Mouse (Mus musculus): ENCODE data around the gene Dap. TPM values are rescaled to one million over a fixed set of nuclear protein-coding genes. Genes with fewer than 3 reads are reported as not detected.

Gene Dap
- 90.1 and 96.5 TPM in 2 replicates for polyA plus RNA-seq (2012; rRNA removed)
- polyA plus RNA-seq (2014; fragmentation: Nextera tagmentation; extraction: Ambion mirVana) = 113 and 116 TPM in 2 replicates

DNA sequence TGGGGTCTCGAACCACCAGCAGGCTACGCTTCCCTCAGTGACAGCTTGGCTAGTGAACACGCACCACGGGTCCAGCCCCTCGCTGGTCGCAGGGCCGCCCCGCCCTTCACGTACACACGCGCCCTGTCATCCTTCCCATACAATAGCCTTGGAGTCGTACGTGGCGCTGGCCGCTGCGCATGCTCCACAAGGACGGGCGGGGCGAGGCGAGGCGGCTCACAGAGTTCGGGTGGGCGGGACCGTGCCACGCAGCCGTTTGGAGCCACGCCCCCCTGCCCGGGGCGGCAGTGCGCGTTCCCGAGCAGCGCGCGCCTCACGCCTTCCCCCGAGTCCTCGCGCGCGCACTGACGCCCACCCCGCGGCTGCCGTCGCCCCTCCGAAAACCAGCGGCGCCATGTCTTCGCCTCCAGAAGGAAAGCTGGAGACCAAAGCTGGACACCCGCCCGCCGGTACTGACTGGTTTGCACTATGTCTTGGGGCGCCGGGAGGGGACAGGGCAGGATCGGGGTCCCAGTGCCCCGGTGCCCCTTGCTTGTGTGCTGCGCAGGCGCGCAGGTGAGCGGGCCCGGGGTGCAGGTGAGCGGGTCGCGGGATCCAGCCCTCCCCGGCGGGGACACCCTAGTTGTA lies at the start of gene Dap:
Dap (plus strand) TSS at position 180 of the 627 bp plus-strand sequence.
- peak within 1 kb of the TSS; percentile 61 for H3K27ac ChIP-seq (replicated peaks; ENCODE audit: low read depth, low read length)
- peak within 1 kb of the TSS; percentile 83 for H3K9ac ChIP-seq (ENCODE audit: low read depth, low read length, severe bottlenecking)
- H3K36me3 ChIP-seq (ENCODE audit: control insufficient read depth, insufficient read depth, low read length) = no peaks in the 10 kb centered on the region
- ATAC-seq (ENCODE audit: low FRiP score, low read depth) (peak; percentile 99), DNase-seq (ENCODE audit: low spot score) (peak; percentile 94)
- no peak; the same call in 1 of the 2 replicates for TF ChIP-seq POLR2A (IDR thresholded peaks at IDR 0.05; ENCODE audit: borderline replicate concordance, extremely low read depth, insufficient read depth, insufficient read length)
- no peaks in the 10 kb centered on the region for H3K27me3 ChIP-seq (ENCODE audit: control insufficient read depth, insufficient read depth, low read length)
- 1% methylated on average over 55 of the region's 67 CpGs for WGBS
- peaks cover 10% of the 10 kb centered on the region; the same call in 1 of the 2 replicates for H3K4me1 ChIP-seq (ENCODE audit: control insufficient read depth, insufficient read depth, low read length)
- peak within 1 kb of the TSS; percentile 59 for H3K4me3 ChIP-seq (replicated peaks; ENCODE audit: low read length)
- peak within 1 kb of the TSS; percentile 50 for H3K4me2 ChIP-seq (replicated peaks; ENCODE audit: low read depth, low read length, severe bottlenecking)
- H3K9me3 ChIP-seq (ENCODE audit: control insufficient read depth, low read length) = no peaks in the 10 kb centered on the region

DNA sequence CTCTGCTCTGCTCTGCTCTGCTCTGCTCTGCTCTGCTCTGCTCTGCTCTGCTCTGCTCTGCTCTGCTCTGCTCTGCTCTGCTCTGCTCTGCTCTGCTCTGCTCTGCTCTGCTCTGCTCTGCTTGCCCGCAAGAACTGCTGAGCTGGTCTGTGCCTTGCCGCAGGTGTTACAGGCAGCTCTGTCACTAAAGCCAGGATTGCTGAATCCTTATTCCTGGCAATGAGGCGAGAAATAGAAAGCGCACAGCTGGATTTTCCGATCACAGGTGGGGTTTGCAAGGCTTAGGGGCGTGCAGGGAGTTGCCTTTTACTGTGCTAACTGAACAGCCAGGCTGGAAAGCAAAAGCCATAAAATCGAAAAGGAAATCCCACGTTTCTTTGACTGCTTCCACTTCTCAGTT lies 47.5 kb upstream of the Dap start:
- ATAC-seq (ENCODE audit: low FRiP score, low read depth) (peak; percentile 83), DNase-seq (ENCODE audit: low spot score) (peak; percentile 82)
- Histone ChIP-seq H3K36me3 (ENCODE audit: control insufficient read depth, insufficient read depth, low read length) (no peaks in the 10 kb centered on the region), H3K4me1 (ENCODE audit: control insufficient read depth, insufficient read depth, low read length) (no peaks in the 10 kb centered on the region), H3K27me3 (ENCODE audit: control insufficient read depth, insufficient read depth, low read length) (no peaks in the 10 kb centered on the region), H3K27ac (replicated peaks; ENCODE audit: low read depth, low read length) (no peak overlapping the region), H3K9me3 (ENCODE audit: control insufficient read depth, low read length) (no peaks in the 10 kb centered on the region), H3K4me3 (replicated peaks; ENCODE audit: low read length) (no peak overlapping the region), H3K4me2 (replicated peaks; ENCODE audit: low read depth, low read length, severe bottlenecking) (peak overlapping the region; percentile 19; the same call in 1 of the 2 replicates), H3K9ac (ENCODE audit: low read depth, low read length, severe bottlenecking) (no peak overlapping the region)
- WGBS = 10% methylated on average over 8 of the region's 8 CpGs
- no peak for TF ChIP-seq POLR2A (IDR thresholded peaks at IDR 0.05; ENCODE audit: borderline replicate concordance, extremely low read depth, insufficient read depth, insufficient read length)

DNA sequence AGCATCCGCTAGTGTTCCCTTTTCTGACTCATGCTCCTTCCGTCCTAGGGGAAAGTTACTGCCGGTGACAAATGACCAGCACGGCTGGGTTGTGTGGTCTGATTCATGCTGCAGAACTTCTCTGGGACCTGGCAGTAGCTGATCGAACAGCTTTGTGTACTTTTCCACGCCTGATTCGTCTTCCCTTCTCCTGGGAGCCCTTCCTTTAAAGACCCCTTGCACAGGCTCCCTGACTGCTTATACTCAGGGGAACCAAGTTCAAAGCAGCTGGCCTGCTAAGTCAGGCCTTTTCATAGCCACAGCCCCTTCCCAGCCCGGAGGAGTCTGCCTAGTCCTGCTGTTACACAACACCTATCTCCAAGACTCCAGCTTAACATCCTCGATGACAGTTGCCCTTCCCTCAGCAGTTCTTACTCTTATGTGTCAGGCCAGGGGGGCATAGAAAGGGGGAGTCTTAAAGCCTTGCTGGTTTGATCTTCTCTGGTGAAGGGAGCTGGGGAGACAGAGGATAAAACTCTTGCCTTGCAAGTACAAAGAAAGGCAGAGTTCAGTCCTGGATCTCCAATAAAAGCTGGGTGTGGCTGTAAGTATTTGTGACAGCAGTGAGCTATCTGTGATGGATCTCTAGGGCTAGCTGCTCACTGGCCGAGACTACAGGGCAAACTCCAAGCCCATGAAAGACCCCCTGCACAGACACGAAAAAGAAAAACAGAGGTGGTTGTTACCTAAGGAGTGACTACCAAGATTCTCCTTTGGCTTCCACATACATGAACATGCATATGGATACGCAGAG lies 39.3 kb upstream of the Dap start:
- TF ChIP-seq POLR2A (IDR thresholded peaks at IDR 0.05; ENCODE audit: borderline replicate concordance, extremely low read depth, insufficient read depth, insufficient read length) = no peak
- no peaks in the 10 kb centered on the region for H3K9me3 ChIP-seq (ENCODE audit: control insufficient read depth, low read length)
- ATAC-seq (ENCODE audit: low FRiP score, low read depth) = no peak
- H3K27me3 ChIP-seq (ENCODE audit: control insufficient read depth, insufficient read depth, low read length) = no peaks in the 10 kb centered on the region
- no peak overlapping the region for H3K27ac ChIP-seq (replicated peaks; ENCODE audit: low read depth, low read length)
- peaks cover 3% of the 10 kb centered on the region; the same call in 1 of the 2 replicates for H3K4me1 ChIP-seq (ENCODE audit: control insufficient read depth, insufficient read depth, low read length)
- no peak for DNase-seq (ENCODE audit: low spot score)
- H3K4me2 ChIP-seq (replicated peaks; ENCODE audit: low read depth, low read length, severe bottlenecking) = no peak overlapping the region
- H3K9ac ChIP-seq (ENCODE audit: low read depth, low read length, severe bottlenecking) = no peak overlapping the region
- H3K4me3 ChIP-seq (replicated peaks; ENCODE audit: low read length) = no peak overlapping the region
- no peaks in the 10 kb centered on the region for H3K36me3 ChIP-seq (ENCODE audit: control insufficient read depth, insufficient read depth, low read length)
- 55% methylated on average over 12 of the region's 12 CpGs for WGBS

DNA sequence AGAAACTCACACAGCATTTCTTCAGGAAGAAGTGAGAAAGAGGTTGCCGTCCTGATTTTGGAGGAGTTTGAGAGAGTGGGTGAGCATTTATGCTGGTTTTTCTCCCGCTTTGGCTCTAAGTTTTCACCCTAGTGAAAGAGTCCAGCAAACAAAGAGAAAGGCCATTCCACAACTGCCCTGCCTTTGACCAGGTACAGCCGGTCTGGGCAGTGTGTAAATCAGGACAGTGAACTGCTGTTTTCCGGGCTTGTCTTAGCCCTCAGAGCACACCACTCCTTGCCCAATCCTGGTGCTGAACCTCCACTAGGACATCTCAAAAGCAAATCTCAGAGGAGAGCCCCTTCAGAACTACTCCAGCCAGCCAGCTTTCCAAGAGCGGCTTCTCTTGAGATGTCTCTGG lies 38.6 kb upstream of the Dap start:
- H3K4me2 ChIP-seq (replicated peaks; ENCODE audit: low read depth, low read length, severe bottlenecking) = no peak overlapping the region
- H3K9ac ChIP-seq (ENCODE audit: low read depth, low read length, severe bottlenecking) = no peak overlapping the region
- H3K9me3 ChIP-seq (ENCODE audit: control insufficient read depth, low read length) = no peaks in the 10 kb centered on the region
- no peak overlapping the region for H3K27ac ChIP-seq (replicated peaks; ENCODE audit: low read depth, low read length)
- H3K27me3 ChIP-seq (ENCODE audit: control insufficient read depth, insufficient read depth, low read length) = no peaks in the 10 kb centered on the region
- no peak overlapping the region for H3K4me3 ChIP-seq (replicated peaks; ENCODE audit: low read length)
- no peak for ATAC-seq (ENCODE audit: low FRiP score, low read depth)
- TF ChIP-seq POLR2A (IDR thresholded peaks at IDR 0.05; ENCODE audit: borderline replicate concordance, extremely low read depth, insufficient read depth, insufficient read length) = no peak
- peaks cover 3% of the 10 kb centered on the region; the same call in 1 of the 2 replicates for H3K4me1 ChIP-seq (ENCODE audit: control insufficient read depth, insufficient read depth, low read length)
- DNase-seq (ENCODE audit: low spot score) = no peak
- 83% methylated on average over 5 of the region's 5 CpGs for WGBS
- no peaks in the 10 kb centered on the region for H3K36me3 ChIP-seq (ENCODE audit: control insufficient read depth, insufficient read depth, low read length)

DNA sequence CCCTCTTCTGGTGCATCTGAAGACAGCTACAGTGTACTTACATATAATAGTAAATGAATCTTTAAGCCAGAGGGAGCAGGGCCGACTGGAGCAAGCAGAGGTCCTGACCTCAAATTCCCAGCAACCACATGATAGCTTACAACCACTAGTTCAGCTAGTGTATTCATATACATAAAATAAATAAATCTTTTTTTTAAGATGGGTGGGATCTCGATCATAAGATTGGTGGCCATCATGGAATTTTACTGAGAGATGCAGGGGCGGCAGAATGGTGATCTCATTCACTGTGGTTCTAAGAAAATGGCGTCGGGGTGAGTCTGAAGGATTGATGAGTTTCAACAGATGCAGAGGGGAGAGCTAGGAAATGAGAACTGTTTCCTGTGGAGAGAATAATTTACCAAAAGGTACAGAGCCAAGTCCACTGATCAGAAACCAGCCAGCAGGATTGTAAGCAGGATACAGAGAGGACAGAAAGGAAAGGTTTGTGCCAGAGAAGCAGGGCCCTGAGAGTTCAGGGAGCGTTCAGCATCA lies 37.7 kb upstream of the Dap start:
- Histone ChIP-seq H3K27me3 (ENCODE audit: control insufficient read depth, insufficient read depth, low read length) (no peaks in the 10 kb centered on the region), H3K4me1 (ENCODE audit: control insufficient read depth, insufficient read depth, low read length) (peaks cover 3% of the 10 kb centered on the region; the same call in 1 of the 2 replicates), H3K36me3 (ENCODE audit: control insufficient read depth, insufficient read depth, low read length) (no peaks in the 10 kb centered on the region), H3K9ac (ENCODE audit: low read depth, low read length, severe bottlenecking) (no peak overlapping the region), H3K27ac (replicated peaks; ENCODE audit: low read depth, low read length) (no peak overlapping the region), H3K9me3 (ENCODE audit: control insufficient read depth, low read length) (no peaks in the 10 kb centered on the region), H3K4me3 (replicated peaks; ENCODE audit: low read length) (no peak overlapping the region), H3K4me2 (replicated peaks; ENCODE audit: low read depth, low read length, severe bottlenecking) (no peak overlapping the region)
- no peak for TF ChIP-seq POLR2A (IDR thresholded peaks at IDR 0.05; ENCODE audit: borderline replicate concordance, extremely low read depth, insufficient read depth, insufficient read length)
- ATAC-seq (ENCODE audit: low FRiP score, low read depth) (no peak), DNase-seq (ENCODE audit: low spot score) (no peak)
- 74% methylated on average over 6 of the region's 6 CpGs for WGBS
